33 mouse cellular contexts compared by ENCODE assay signal in the genomic region with DNA sequence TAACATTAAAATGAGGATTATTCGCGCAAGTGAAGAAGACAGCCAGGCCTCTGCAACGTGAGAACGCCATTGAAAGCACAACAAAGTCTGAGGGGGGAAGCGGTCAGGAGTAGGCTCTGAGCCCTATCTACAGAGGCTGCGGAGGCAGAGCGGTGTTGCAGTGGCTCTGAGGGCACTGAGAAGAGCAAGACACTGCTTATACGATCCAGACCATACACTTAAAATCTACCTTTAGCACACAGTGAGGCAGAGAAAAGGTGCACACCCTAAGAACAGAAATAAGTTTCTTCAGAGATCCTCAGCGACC. TPM values are rescaled to one million over a fixed set of nuclear protein-coding genes. Genes with fewer than 3 reads are reported as not detected.
DNase-seq lines count a peak whose midpoint lies in the region; ATAC-seq and TF ChIP-seq lines count a peak whose summit lies in the region.
"Had no signal": no experiment of that assay in that cellular context is flagged by ENCODE, and none has a peak within 500 bp of the region (broad histone marks: within the 10 kb centered on the region; RNA-seq: fewer than 3 reads in every experiment).

No protein-coding gene starts in this region.

- 17% methylated on average over 9 of the region's 9 CpGs for WGBS in forebrain, embryonic 10.5 days
- WGBS in forebrain, postnatal 0 days: 15% methylated on average over 9 of the region's 9 CpGs
- 47% methylated on average over 9 of the region's 9 CpGs for WGBS in neural tube, embryonic 11.5 days
- WGBS in neural tube, embryonic 15.5 days: 45% methylated on average over 9 of the region's 9 CpGs
- 8% methylated on average over 9 of the region's 9 CpGs for WGBS in forebrain, embryonic 15.5 days
- 41% methylated on average over 9 of the region's 9 CpGs for WGBS in heart, embryonic 10.5 days

- ATAC-seq in forebrain, postnatal 0 days: no peak
- ATAC-seq in neural tube, embryonic 11.5 days (ENCODE audit: insufficient read depth, low FRiP score, low TSS enrichment): 0 out of 2 replicates have a peak, but pooled peaks have one; percentile 25
- no peak for ATAC-seq in neural tube, embryonic 15.5 days (ENCODE audit: low FRiP score)
- ATAC-seq in forebrain, embryonic 15.5 days (replicated peaks): peak; percentile 60
- ATAC-seq: intestine, embryonic 15.5 days; lung, postnatal 0 days; Patski had no signal

- peaks cover 50% of the 10 kb centered on the region for H3K4me1 ChIP-seq in forebrain, embryonic 10.5 days
- H3K4me1 ChIP-seq in forebrain, postnatal 0 days (ENCODE audit: insufficient read depth): no peaks in the 10 kb centered on the region
- no peaks in the 10 kb centered on the region for H3K4me1 ChIP-seq in neural tube, embryonic 11.5 days (ENCODE audit: control insufficient read depth, insufficient read depth, low read length)
- no peaks in the 10 kb centered on the region for H3K4me1 ChIP-seq in neural tube, embryonic 15.5 days
- H3K4me1 ChIP-seq in forebrain, embryonic 15.5 days: peaks cover 14% of the 10 kb centered on the region
- no peaks in the 10 kb centered on the region for H3K4me1 ChIP-seq in heart, embryonic 10.5 days
- H3K4me1 ChIP-seq: intestine, embryonic 15.5 days; limb, embryonic 15.5 days; liver, embryonic 13.5 days had no signal

- TF ChIP-seq CTCF in forebrain, postnatal 0 days (IDR thresholded peaks at IDR 0.05; ENCODE audit: low read depth): no peak

- H3K9me3 ChIP-seq in forebrain, embryonic 10.5 days: no peaks in the 10 kb centered on the region
- H3K9me3 ChIP-seq in forebrain, postnatal 0 days (ENCODE audit: low read length): no peaks in the 10 kb centered on the region
- H3K9me3 ChIP-seq in neural tube, embryonic 11.5 days (ENCODE audit: control insufficient read depth, low read length): no peaks in the 10 kb centered on the region
- no peaks in the 10 kb centered on the region for H3K9me3 ChIP-seq in neural tube, embryonic 15.5 days (replicated peaks)
- H3K9me3 ChIP-seq in forebrain, embryonic 15.5 days: no peaks in the 10 kb centered on the region
- no peaks in the 10 kb centered on the region for H3K9me3 ChIP-seq in heart, embryonic 10.5 days
- H3K9me3 ChIP-seq: G1E; intestine, embryonic 15.5 days; limb, embryonic 15.5 days; liver, embryonic 13.5 days had no signal

- peak overlapping the region; percentile 76 for H3K27ac ChIP-seq in forebrain, embryonic 10.5 days
- H3K27ac ChIP-seq in forebrain, postnatal 0 days (ENCODE audit: low read depth, low read length): no peak overlapping the region
- no peak overlapping the region for H3K27ac ChIP-seq in neural tube, embryonic 11.5 days (ENCODE audit: low read depth, low read length)
- H3K27ac ChIP-seq in neural tube, embryonic 15.5 days (replicated peaks): no peak overlapping the region
- no peak overlapping the region for H3K27ac ChIP-seq in forebrain, embryonic 15.5 days (replicated peaks)
- H3K27ac ChIP-seq in heart, embryonic 10.5 days: no peak overlapping the region
- H3K27ac ChIP-seq: intestine, embryonic 15.5 days; kidney, postnatal 0 days; limb, embryonic 15.5 days; liver, embryonic 13.5 days; macrophage had no signal

- DNase-seq in forebrain, embryonic 10.5 days (ENCODE audit: extremely low spot score, low spot score): peak; percentile 48
- DNase-seq in forebrain, postnatal 0 days: no peak
- no peak for DNase-seq in neural tube, embryonic 11.5 days (ENCODE audit: low spot score)
- DNase-seq in lung, postnatal 14 days: no peak
- DNase-seq in heart, embryonic 10.5 days (ENCODE audit: low spot score): no peak
- DNase-seq: adrenal gland, postnatal 10 days; cerebellum, adult 8-10 months; cerebellum, postnatal 25 days; gastrocnemius, postnatal 10 days; heart, postnatal 14 days; kidney, adult 2 months; kidney, postnatal 4 days; layer of hippocampus, postnatal 36 days; liver, embryonic 13.5 days; lung, adult 18-20 months; right cerebral cortex, adult 18-20 months; thymus, adult 2 months; thymus, postnatal 36 days had no signal

- no peak overlapping the region for H3K4me2 ChIP-seq in forebrain, postnatal 0 days (ENCODE audit: low read depth)
- no peak overlapping the region for H3K4me2 ChIP-seq in neural tube, embryonic 11.5 days (ENCODE audit: low read depth)
- no peak overlapping the region for H3K4me2 ChIP-seq in neural tube, embryonic 15.5 days
- peak overlapping the region; percentile 6; the same call in 1 of the 2 replicates for H3K4me2 ChIP-seq in forebrain, embryonic 15.5 days (replicated peaks)
- H3K4me2 ChIP-seq: intestine, embryonic 15.5 days; limb, embryonic 15.5 days; liver, embryonic 13.5 days had no signal

- H3K27me3 ChIP-seq in forebrain, embryonic 10.5 days (ENCODE audit: poor library complexity, severe bottlenecking): peaks cover 90% of the 10 kb centered on the region
- peaks cover 42% of the 10 kb centered on the region for H3K27me3 ChIP-seq in forebrain, postnatal 0 days (ENCODE audit: insufficient read depth, low read length)
- no peaks in the 10 kb centered on the region; the same call in 1 of the 2 replicates for H3K27me3 ChIP-seq in neural tube, embryonic 11.5 days (ENCODE audit: control insufficient read depth, insufficient read depth, low read length)
- H3K27me3 ChIP-seq in neural tube, embryonic 15.5 days (replicated peaks): peaks cover 22% of the 10 kb centered on the region
- peaks cover 47% of the 10 kb centered on the region for H3K27me3 ChIP-seq in forebrain, embryonic 15.5 days
- peaks cover 7% of the 10 kb centered on the region; the same call in 1 of the 2 replicates for H3K27me3 ChIP-seq in heart, embryonic 10.5 days (ENCODE audit: insufficient read depth, poor library complexity, severe bottlenecking)
- H3K27me3 ChIP-seq: intestine, embryonic 15.5 days; limb, embryonic 15.5 days; liver, embryonic 13.5 days had no signal

- peak overlapping the region; percentile 21 for H3K4me3 ChIP-seq in forebrain, embryonic 10.5 days
- H3K4me3 ChIP-seq in forebrain, postnatal 0 days (ENCODE audit: low read depth, low read length): no peak overlapping the region
- H3K4me3 ChIP-seq in neural tube, embryonic 11.5 days (ENCODE audit: low read depth, low read length): no peak overlapping the region
- no peak overlapping the region for H3K4me3 ChIP-seq in neural tube, embryonic 15.5 days (replicated peaks)
- no peak overlapping the region for H3K4me3 ChIP-seq in forebrain, embryonic 15.5 days
- H3K4me3 ChIP-seq in heart, embryonic 10.5 days: no peak overlapping the region
- H3K4me3 ChIP-seq: intestine, embryonic 15.5 days; limb, embryonic 15.5 days; liver, embryonic 13.5 days had no signal

- H3K9ac ChIP-seq in forebrain, postnatal 0 days: no peak overlapping the region
- H3K9ac ChIP-seq in neural tube, embryonic 11.5 days (ENCODE audit: low read length): no peak overlapping the region
- no peak overlapping the region for H3K9ac ChIP-seq in neural tube, embryonic 15.5 days (replicated peaks)
- no peak overlapping the region for H3K9ac ChIP-seq in forebrain, embryonic 15.5 days (replicated peaks)
- H3K9ac ChIP-seq: intestine, embryonic 15.5 days; limb, embryonic 15.5 days; liver, embryonic 13.5 days had no signal

- no peaks in the 10 kb centered on the region for H3K36me3 ChIP-seq in forebrain, embryonic 10.5 days (replicated peaks)
- no peaks in the 10 kb centered on the region for H3K36me3 ChIP-seq in forebrain, postnatal 0 days (ENCODE audit: insufficient read depth)
- H3K36me3 ChIP-seq in neural tube, embryonic 11.5 days (ENCODE audit: control insufficient read depth, insufficient read depth, low read length): no peaks in the 10 kb centered on the region
- H3K36me3 ChIP-seq in neural tube, embryonic 15.5 days: no peaks in the 10 kb centered on the region
- no peaks in the 10 kb centered on the region for H3K36me3 ChIP-seq in forebrain, embryonic 15.5 days
- no peaks in the 10 kb centered on the region for H3K36me3 ChIP-seq in heart, embryonic 10.5 days
- H3K36me3 ChIP-seq: G1E; intestine, embryonic 15.5 days; limb, embryonic 15.5 days; liver, embryonic 13.5 days had no signal

RNA-seq across cellular contexts. Expression of gene Fezf1, which starts 33.3 kb away (rescaled TPM):
- polyA plus RNA-seq in forebrain, embryonic 10.5 days (2016; fragmentation: Nextera tagmentation; extraction: Ambion mirVana): 35.1 and 38.2 TPM in 2 replicates
- 6.1 and 19.7 TPM in 2 replicates for total RNA-seq in forebrain, postnatal 0 days (2014; rRNA removed)
- 4.5 and 10.0 TPM in 2 replicates for polyA plus RNA-seq in forebrain, postnatal 0 days (2015; fragmentation: Nextera tagmentation; extraction: Ambion mirVana)
- not detected in 2 replicates for polyA plus RNA-seq in neural tube, embryonic 11.5 days (2014; fragmentation: Nextera tagmentation; extraction: Ambion mirVana)
- polyA plus RNA-seq in neural tube, embryonic 15.5 days (2015; fragmentation: Nextera tagmentation; extraction: Ambion mirVana): not detected in 2 replicates
- 7.1 and 13.1 TPM in 2 replicates for polyA plus RNA-seq in forebrain, embryonic 15.5 days (2015; fragmentation: Nextera tagmentation; extraction: Ambion mirVana)
- polyA plus RNA-seq in heart, embryonic 10.5 days (2016; fragmentation: Nextera tagmentation; extraction: Ambion mirVana): 0.06 TPM in 1 of 2 replicates, not detected in the other
- total RNA-seq: adrenal gland, postnatal 10 days; G1E; gastrocnemius, postnatal 10 days; heart, adult 8-10 months; heart, postnatal 14 days; megakaryocyte-erythroid progenitor cell, adult 5-6 weeks had no signal
- polyA plus RNA-seq: G1E; gonadal fat pad, adult 2 months; heart, embryonic 14.5 days; hindbrain, embryonic 16.5 days; intestine, embryonic 15.5 days; kidney, adult 2 months; kidney, postnatal 0 days; limb, embryonic 15.5 days; liver, embryonic 13.5 days; lung, postnatal 0 days; macrophage; midbrain, embryonic 14.5 days; Patski had no signal

Comparison
In these comparisons a context has a peak if more than half of its experiments do, and no peak if none do; other contexts are left out.
1. ATAC-seq: peak in neural tube, embryonic 11.5 days (single experiment) and forebrain, embryonic 15.5 days (single experiment); none in forebrain, postnatal 0 days (single experiment) and neural tube, embryonic 15.5 days (single experiment).